Mouse (Mus musculus): Measurements from ENCODE around the gene Clec3a. TPM values are rescaled to one million over a fixed set of nuclear protein-coding genes. Genes with fewer than 3 reads are reported as not detected.

Gene Clec3a
- 0.42 and 0.66 TPM in 2 replicates for polyA plus RNA-seq (2015; fragmentation: Nextera tagmentation; extraction: Ambion mirVana)

- Histone ChIP-seq H3K4me3 (replicated peaks; ENCODE audit: low read length) (no peak within 1 kb of the TSS), H3K36me3 (ENCODE audit: control insufficient read depth, insufficient read depth, low read length) (no peaks in the 10 kb centered on the region), H3K27ac (ENCODE audit: low read length) (no peak within 1 kb of the TSS), H3K9ac (ENCODE audit: low read length) (no peak within 1 kb of the TSS), H3K4me1 (ENCODE audit: control insufficient read depth, insufficient read depth, low read length) (no peaks in the 10 kb centered on the region), H3K4me2 (ENCODE audit: low read depth, low read length) (no peak within 1 kb of the TSS), H3K9me3 (replicated peaks; ENCODE audit: control insufficient read depth, low read length) (no peaks in the 10 kb centered on the region), H3K27me3 (ENCODE audit: control insufficient read depth, insufficient read depth, low read length) (no peaks in the 10 kb centered on the region)
- WGBS, result 64% methylated on average over 8 of the region's 8 CpGs
- no peak for ATAC-seq (ENCODE audit: insufficient read depth, low FRiP score)
Measured at GRCm38 (mm10) chr8:114417786-114418185, at the start of gene Clec3a. Gene Clec3a, plus strand, starts transcription at chr8:114418086.

DNA sequence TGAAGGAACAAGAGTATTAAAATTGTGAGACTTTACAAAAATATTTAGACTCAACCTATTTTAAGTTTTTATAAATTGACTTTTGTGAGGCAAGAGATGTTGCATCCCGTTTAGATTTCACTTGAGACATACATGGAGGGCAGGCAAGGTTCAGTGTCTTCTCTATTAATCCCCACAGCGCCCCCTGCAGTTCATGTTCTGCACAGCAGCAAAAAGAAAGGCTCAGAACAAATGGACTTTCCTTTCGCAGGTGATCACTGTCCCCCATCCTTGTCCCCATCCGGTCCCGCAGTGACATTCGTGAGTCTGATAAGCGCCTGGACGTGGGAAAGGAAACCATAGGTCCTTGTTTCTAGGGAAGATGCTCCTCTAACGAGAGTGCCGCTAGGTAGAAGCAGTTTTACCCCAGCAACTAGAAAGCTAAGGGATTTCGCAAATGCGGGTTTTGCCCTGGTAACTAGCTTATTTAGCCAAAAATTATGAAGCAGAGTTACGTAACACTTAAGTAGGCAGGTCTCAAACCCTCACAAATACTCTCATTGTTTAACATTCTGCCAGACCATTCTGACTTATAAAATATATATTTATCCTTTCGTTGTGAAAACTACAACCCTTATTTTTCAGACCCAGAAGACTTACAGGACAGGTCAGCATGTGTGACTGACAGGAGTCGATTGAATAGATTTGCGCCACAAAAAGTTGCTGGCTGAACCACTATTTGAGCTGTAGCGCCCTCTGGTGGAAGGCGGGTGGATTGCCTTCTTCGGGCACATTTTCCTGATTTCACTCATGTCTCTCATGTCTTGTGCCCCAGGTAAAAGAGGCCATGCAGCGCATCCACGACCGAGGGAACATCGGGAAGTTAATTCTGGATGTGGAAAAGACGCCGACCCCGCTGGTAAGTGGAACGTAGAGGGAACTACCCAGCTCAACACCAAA lies 48.6 kb upstream of the Clec3a start:
- H3K4me2 ChIP-seq (ENCODE audit: low read depth, low read length), result peak overlapping the region; percentile 23; the same call in 1 of the 2 replicates
- no peaks in the 10 kb centered on the region for H3K27me3 ChIP-seq (ENCODE audit: control insufficient read depth, insufficient read depth, low read length)
- H3K36me3 ChIP-seq (ENCODE audit: control insufficient read depth, insufficient read depth, low read length), result no peaks in the 10 kb centered on the region
- ATAC-seq (ENCODE audit: insufficient read depth, low FRiP score), result no peak
- H3K4me3 ChIP-seq (replicated peaks; ENCODE audit: low read length), result 0 out of 2 replicates have a peak overlapping the region, but pooled peaks have one; percentile 3
- no peak overlapping the region for H3K27ac ChIP-seq (ENCODE audit: low read length)
- H3K4me1 ChIP-seq (ENCODE audit: control insufficient read depth, insufficient read depth, low read length), result no peaks in the 10 kb centered on the region
- no peaks in the 10 kb centered on the region for H3K9me3 ChIP-seq (replicated peaks; ENCODE audit: control insufficient read depth, low read length)
- 38% methylated on average over 27 of the region's 27 CpGs for WGBS
- H3K9ac ChIP-seq (ENCODE audit: low read length), result no peak overlapping the region

- no peak overlapping the region for H3K4me2 ChIP-seq (ENCODE audit: low read depth, low read length)
- H3K4me1 ChIP-seq (ENCODE audit: control insufficient read depth, insufficient read depth, low read length), result no peaks in the 10 kb centered on the region
- ATAC-seq (ENCODE audit: insufficient read depth, low FRiP score), result no peak
- H3K36me3 ChIP-seq (ENCODE audit: control insufficient read depth, insufficient read depth, low read length), result no peaks in the 10 kb centered on the region
- no peaks in the 10 kb centered on the region for H3K9me3 ChIP-seq (replicated peaks; ENCODE audit: control insufficient read depth, low read length)
- no peaks in the 10 kb centered on the region for H3K27me3 ChIP-seq (ENCODE audit: control insufficient read depth, insufficient read depth, low read length)
- WGBS, result 76% methylated on average over 6 of the region's 6 CpGs
- H3K27ac ChIP-seq (ENCODE audit: low read length), result no peak overlapping the region
- H3K4me3 ChIP-seq (replicated peaks; ENCODE audit: low read length), result no peak overlapping the region
- no peak overlapping the region for H3K9ac ChIP-seq (ENCODE audit: low read length)
Measured at GRCm38 (mm10) chr8:114374390-114374789, 43.5 kb upstream of the Clec3a start.

GRCm38 (mm10) chr8:114384189-114384588 lies 33.7 kb upstream of the Clec3a start:
- H3K36me3 ChIP-seq (ENCODE audit: control insufficient read depth, insufficient read depth, low read length), result no peaks in the 10 kb centered on the region
- H3K4me3 ChIP-seq (replicated peaks; ENCODE audit: low read length), result no peak overlapping the region
- no peak for ATAC-seq (ENCODE audit: insufficient read depth, low FRiP score)
- no peaks in the 10 kb centered on the region for H3K27me3 ChIP-seq (ENCODE audit: control insufficient read depth, insufficient read depth, low read length)
- H3K4me1 ChIP-seq (ENCODE audit: control insufficient read depth, insufficient read depth, low read length), result no peaks in the 10 kb centered on the region
- no peaks in the 10 kb centered on the region for H3K9me3 ChIP-seq (replicated peaks; ENCODE audit: control insufficient read depth, low read length)
- H3K27ac ChIP-seq (ENCODE audit: low read length), result no peak overlapping the region
- 76% methylated on average over 3 of the region's 3 CpGs for WGBS
- H3K9ac ChIP-seq (ENCODE audit: low read length), result no peak overlapping the region
- no peak overlapping the region for H3K4me2 ChIP-seq (ENCODE audit: low read depth, low read length)

DNA sequence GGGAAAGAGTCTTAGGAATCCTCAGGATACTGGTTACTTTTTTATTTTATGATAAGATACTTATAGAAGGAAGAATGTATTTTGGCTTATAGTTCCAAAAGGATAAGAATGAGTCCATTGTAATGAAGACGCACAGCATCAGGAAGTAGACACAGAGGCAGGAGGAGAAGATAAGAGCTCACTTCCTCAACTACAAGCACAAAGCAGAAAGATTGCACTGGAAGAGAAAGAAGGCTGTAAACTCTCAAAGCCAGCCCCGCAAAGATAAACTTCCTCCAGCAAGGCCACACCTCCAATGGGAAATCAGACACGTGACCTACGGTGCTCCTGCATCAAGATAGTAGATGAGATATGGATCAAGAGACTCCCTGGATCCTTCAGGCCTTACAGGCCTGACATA lies 30.4 kb upstream of the Clec3a start:
- Histone ChIP-seq H3K36me3 (ENCODE audit: control insufficient read depth, insufficient read depth, low read length) (no peaks in the 10 kb centered on the region), H3K9me3 (replicated peaks; ENCODE audit: control insufficient read depth, low read length) (no peaks in the 10 kb centered on the region), H3K4me1 (ENCODE audit: control insufficient read depth, insufficient read depth, low read length) (no peaks in the 10 kb centered on the region), H3K27ac (ENCODE audit: low read length) (no peak overlapping the region), H3K4me3 (replicated peaks; ENCODE audit: low read length) (no peak overlapping the region), H3K4me2 (ENCODE audit: low read depth, low read length) (no peak overlapping the region), H3K9ac (ENCODE audit: low read length) (no peak overlapping the region), H3K27me3 (ENCODE audit: control insufficient read depth, insufficient read depth, low read length) (no peaks in the 10 kb centered on the region)
- 61% methylated on average over 4 of the region's 4 CpGs for WGBS
- no peak for ATAC-seq (ENCODE audit: insufficient read depth, low FRiP score)

- Histone ChIP-seq H3K4me1 (ENCODE audit: control insufficient read depth, insufficient read depth, low read length) (no peaks in the 10 kb centered on the region), H3K27ac (ENCODE audit: low read length) (no peak overlapping the region), H3K9ac (ENCODE audit: low read length) (no peak overlapping the region), H3K36me3 (ENCODE audit: control insufficient read depth, insufficient read depth, low read length) (no peaks in the 10 kb centered on the region), H3K4me3 (replicated peaks; ENCODE audit: low read length) (no peak overlapping the region), H3K4me2 (ENCODE audit: low read depth, low read length) (no peak overlapping the region), H3K9me3 (replicated peaks; ENCODE audit: control insufficient read depth, low read length) (no peaks in the 10 kb centered on the region), H3K27me3 (ENCODE audit: control insufficient read depth, insufficient read depth, low read length) (no peaks in the 10 kb centered on the region)
- WGBS, result 89% methylated on average over 11 of the region's 13 CpGs
- no peak for ATAC-seq (ENCODE audit: insufficient read depth, low FRiP score)
Measured at GRCm38 (mm10) chr8:114390465-114391254, 27.2 kb upstream of the Clec3a start.

DNA sequence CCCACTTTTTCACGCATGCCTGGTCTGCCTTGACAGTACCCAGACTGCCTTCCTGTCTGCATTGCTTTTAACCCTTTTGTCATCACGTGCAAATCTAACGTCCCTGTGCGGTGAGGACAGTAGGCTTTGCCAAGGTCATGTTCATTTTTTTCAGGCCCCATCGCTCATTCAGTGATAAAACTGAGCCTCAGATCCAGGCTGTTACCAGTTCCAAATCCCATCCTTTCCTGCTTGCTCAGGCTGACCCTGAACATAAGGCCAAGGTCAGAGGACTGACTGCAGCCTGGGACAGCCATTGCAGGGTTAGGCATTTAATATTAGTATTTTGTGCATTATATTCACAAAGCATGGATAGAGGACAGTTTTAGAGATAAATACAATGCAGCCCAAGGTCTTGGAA lies 19.6 kb upstream of the Clec3a start:
- Histone ChIP-seq H3K27ac (ENCODE audit: low read length) (no peak overlapping the region), H3K4me2 (ENCODE audit: low read depth, low read length) (no peak overlapping the region), H3K9ac (ENCODE audit: low read length) (no peak overlapping the region), H3K4me3 (replicated peaks; ENCODE audit: low read length) (no peak overlapping the region), H3K27me3 (ENCODE audit: control insufficient read depth, insufficient read depth, low read length) (no peaks in the 10 kb centered on the region), H3K4me1 (ENCODE audit: control insufficient read depth, insufficient read depth, low read length) (no peaks in the 10 kb centered on the region), H3K36me3 (ENCODE audit: control insufficient read depth, insufficient read depth, low read length) (no peaks in the 10 kb centered on the region), H3K9me3 (replicated peaks; ENCODE audit: control insufficient read depth, low read length) (no peaks in the 10 kb centered on the region)
- no peak for ATAC-seq (ENCODE audit: insufficient read depth, low FRiP score)
- WGBS, result 85% methylated on average over 5 of the region's 5 CpGs

DNA sequence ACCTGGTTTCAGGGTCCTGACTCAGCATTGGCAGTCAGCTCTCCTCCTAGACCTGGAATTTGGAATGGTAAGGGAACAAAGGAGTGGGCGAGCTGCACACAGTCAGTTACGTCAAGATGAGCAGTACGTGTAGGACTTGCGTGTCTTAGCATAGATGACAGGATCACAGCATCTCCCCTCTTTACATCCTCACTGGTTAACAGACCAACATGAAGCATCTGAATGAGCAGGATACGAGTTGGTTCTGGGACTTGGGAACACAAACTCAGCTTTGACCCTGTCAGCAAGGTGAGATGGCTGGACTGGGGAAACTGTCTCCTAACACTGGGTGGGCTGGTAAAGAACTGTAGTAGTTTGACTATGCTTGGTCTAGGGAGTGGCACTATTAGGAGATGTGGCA lies 18.6 kb upstream of the Clec3a start:
- 93% methylated on average over 5 of the region's 5 CpGs for WGBS
- H3K9ac ChIP-seq (ENCODE audit: low read length), result no peak overlapping the region
- H3K27ac ChIP-seq (ENCODE audit: low read length), result no peak overlapping the region
- no peaks in the 10 kb centered on the region for H3K4me1 ChIP-seq (ENCODE audit: control insufficient read depth, insufficient read depth, low read length)
- H3K4me3 ChIP-seq (replicated peaks; ENCODE audit: low read length), result no peak overlapping the region
- no peak overlapping the region for H3K4me2 ChIP-seq (ENCODE audit: low read depth, low read length)
- no peaks in the 10 kb centered on the region for H3K9me3 ChIP-seq (replicated peaks; ENCODE audit: control insufficient read depth, low read length)
- H3K36me3 ChIP-seq (ENCODE audit: control insufficient read depth, insufficient read depth, low read length), result no peaks in the 10 kb centered on the region
- no peaks in the 10 kb centered on the region for H3K27me3 ChIP-seq (ENCODE audit: control insufficient read depth, insufficient read depth, low read length)
- no peak for ATAC-seq (ENCODE audit: insufficient read depth, low FRiP score)

DNA sequence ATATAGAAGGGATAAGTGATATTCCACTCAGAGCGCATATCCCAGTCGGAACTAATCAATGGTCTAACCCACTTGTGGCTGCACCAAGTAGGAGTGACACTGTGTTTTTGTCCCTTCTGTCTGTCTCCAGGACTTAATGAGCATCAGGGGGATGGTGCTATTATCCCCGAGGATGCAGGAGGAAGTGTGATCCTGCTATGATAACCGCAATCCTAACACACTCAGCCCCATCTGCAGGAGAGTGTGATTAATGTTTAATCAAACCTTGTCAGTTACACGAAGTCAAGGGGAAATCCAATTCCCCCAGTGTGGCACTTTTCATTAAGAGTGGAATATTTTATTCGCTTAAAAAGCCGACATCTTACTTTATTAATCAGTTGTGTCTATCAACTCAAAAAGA lies 16.2 kb upstream of the Clec3a start:
- Histone ChIP-seq H3K36me3 (ENCODE audit: control insufficient read depth, insufficient read depth, low read length) (no peaks in the 10 kb centered on the region), H3K4me2 (ENCODE audit: low read depth, low read length) (no peak overlapping the region), H3K4me3 (replicated peaks; ENCODE audit: low read length) (no peak overlapping the region), H3K27me3 (ENCODE audit: control insufficient read depth, insufficient read depth, low read length) (no peaks in the 10 kb centered on the region), H3K9me3 (replicated peaks; ENCODE audit: control insufficient read depth, low read length) (no peaks in the 10 kb centered on the region), H3K4me1 (ENCODE audit: control insufficient read depth, insufficient read depth, low read length) (no peaks in the 10 kb centered on the region), H3K9ac (ENCODE audit: low read length) (no peak overlapping the region), H3K27ac (ENCODE audit: low read length) (no peak overlapping the region)
- ATAC-seq (ENCODE audit: insufficient read depth, low FRiP score), result no peak
- WGBS, result 63% methylated on average over 7 of the region's 7 CpGs
